Mouse (Mus musculus) ES-E14 (cell line): ENCODE measurements around the gene Actl10. TPM values are rescaled to one million over a fixed set of nuclear protein-coding genes. Genes with fewer than 3 reads are reported as not detected.

ENCODE experiments used
- DNase-seq: peaks from one replicate; pipeline ENCODE4 v3.0.0-alpha.2; 2013; ENCODE audit warnings: low read depth, low spot score
- H3K27ac ChIP-seq: 2 replicates; pipeline ENCODE4 v1.5.1; 2012; ENCODE audit warnings: low read depth, mild to moderate bottlenecking, low read length, moderate library complexity, mixed read lengths; ENCODE audit not compliant: poor library complexity, insufficient read depth, severe bottlenecking
- H3K36me3 ChIP-seq: 2 replicates; pipeline ENCODE4 v1.6.1; 2012; ENCODE audit warnings: mild to moderate bottlenecking, low read length, moderate library complexity, mixed read lengths; ENCODE audit not compliant: control insufficient read depth, poor library complexity, insufficient read depth, severe bottlenecking
- H3K4me1 ChIP-seq, 2 experiments: fragments of 150-350 bp in 1 of 2; sonication (generic) in 1 of 2; 2 replicates each; pipeline ENCODE4 v1.6.1; 2012; ENCODE audit warnings: low read length in 2 of 2, mild to moderate bottlenecking in 1 of 2, mixed read lengths in 1 of 2; ENCODE audit not compliant: control insufficient read depth in 2 of 2, insufficient read depth in 2 of 2, poor library complexity in 1 of 2
- H3K4me3 ChIP-seq, 2 experiments: fragments of 150-350 bp in 1 of 2; sonication (generic) in 1 of 2; 2 replicates each; pipeline ENCODE4 v1.5.1; 2012; ENCODE audit warnings: low read length in 2 of 2, low read depth in 1 of 2, mild to moderate bottlenecking in 1 of 2, mixed read lengths in 1 of 2; ENCODE audit not compliant: insufficient read depth in 1 of 2, poor library complexity in 1 of 2, severe bottlenecking in 1 of 2
- H3K9ac ChIP-seq: 2 replicates; pipeline ENCODE4 v1.6.1; 2012; ENCODE audit warnings: low read depth, mild to moderate bottlenecking, low read length, mixed read lengths; ENCODE audit not compliant: poor library complexity, insufficient read depth, severe bottlenecking
- H3K9me3 ChIP-seq: fragments of 150-350 bp; sonication (generic); 2 replicates; pipeline ENCODE4 v1.6.1; 2012; ENCODE audit warnings: low read depth, mild to moderate bottlenecking, low read length; ENCODE audit not compliant: control insufficient read depth, insufficient read depth
- CHD2 ChIP-seq: IDR thresholded peaks from 2 replicates; pipeline ENCODE4 v1.6.1; 2014; ENCODE audit warnings: mild to moderate bottlenecking, low read depth, low read length, inconsistent platforms
- HCFC1 ChIP-seq: IDR thresholded peaks from 2 replicates; pipeline ENCODE4 v1.6.1; 2012; ENCODE audit warnings: low read length, inconsistent platforms, borderline replicate concordance; ENCODE audit not compliant: insufficient read depth
- MAFK ChIP-seq: IDR thresholded peaks from 2 replicates; pipeline ENCODE4 v1.6.1; 2014; ENCODE audit warnings: mild to moderate bottlenecking, low read depth, low read length, inconsistent platforms; ENCODE audit not compliant: insufficient read depth
- ZC3H11A ChIP-seq: IDR thresholded peaks from 2 replicates; pipeline ENCODE4 v1.6.1; 2012; ENCODE audit warnings: low read depth, mild to moderate bottlenecking, inconsistent platforms, low read length, borderline replicate concordance
- ZNF384 ChIP-seq: IDR thresholded peaks from 2 replicates; pipeline ENCODE4 v1.6.1; 2012; ENCODE audit warnings: low read depth, low read length, inconsistent platforms
- in situ Hi-C, 2 experiments: fragments of 600-800 bp; cut with MboI; formaldehyde crosslinking; loops; one replicate each; pipeline ENCODE4 v1.15.1; 2025; ENCODE audit warnings: low sequenced_read_pairs in 2 of 2, inconsistent platforms in 1 of 2; ENCODE audit not compliant: unreplicated experiment in 2 of 2
- total RNA-seq: library from RNA; depleted of rRNA; stranded (reverse); fragments of 300-350 nt; gene quantifications from 2 replicates; pipeline ENCODE4 v1.2.3, GENCODE M21; 2012

Gene Actl10
- total RNA-seq, 1 experiment, result 0.45 TPM

- peak overlapping the region; percentile 12; the same call in 1 of the 2 replicates for H3K9ac ChIP-seq
- peaks cover 4 to 17% of the 10 kb centered on the region in 2 experiments; a peak in 2 of 4 replicates for H3K4me1 ChIP-seq
- peak overlapping the region in 1 of 2 experiments; percentile 5; a peak in 1 of 4 replicates for H3K4me3 ChIP-seq
- peak overlapping the region; percentile 57 for H3K27ac ChIP-seq
- no peaks in the 10 kb centered on the region for H3K9me3 ChIP-seq
- no peak for DNase-seq
- in situ Hi-C loops, result no loop called here
- TF ChIP-seq ZNF384, result no peak
- TF ChIP-seq CHD2, result no peak
- no peak for TF ChIP-seq MAFK
- no peak for TF ChIP-seq ZC3H11A
- TF ChIP-seq HCFC1, result no peak
- H3K36me3 ChIP-seq, result no peaks in the 10 kb centered on the region
Observed at GRCm38 (mm10) chr2:154576876-154577743, 25.5 kb downstream of the Actl10 start.

DNA sequence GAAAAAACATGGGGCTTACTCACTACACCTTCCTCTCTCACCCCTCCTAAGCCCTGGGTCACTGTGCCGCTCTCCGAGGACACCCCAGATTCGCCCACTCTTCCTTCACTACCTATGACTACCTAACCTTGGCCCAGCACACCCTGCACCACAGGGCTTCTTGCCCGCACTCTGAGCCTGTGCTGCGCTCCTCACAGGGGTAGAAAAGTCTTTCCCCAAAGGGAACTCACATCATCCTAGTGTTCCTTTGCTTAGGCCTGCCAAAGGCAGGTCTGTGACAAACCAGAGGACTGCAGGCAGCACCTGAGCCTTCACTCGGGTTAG lies 26.1 kb downstream of the Actl10 start:
- in situ Hi-C loops, result no loop called here
- no peak overlapping the region for H3K27ac ChIP-seq

DNA sequence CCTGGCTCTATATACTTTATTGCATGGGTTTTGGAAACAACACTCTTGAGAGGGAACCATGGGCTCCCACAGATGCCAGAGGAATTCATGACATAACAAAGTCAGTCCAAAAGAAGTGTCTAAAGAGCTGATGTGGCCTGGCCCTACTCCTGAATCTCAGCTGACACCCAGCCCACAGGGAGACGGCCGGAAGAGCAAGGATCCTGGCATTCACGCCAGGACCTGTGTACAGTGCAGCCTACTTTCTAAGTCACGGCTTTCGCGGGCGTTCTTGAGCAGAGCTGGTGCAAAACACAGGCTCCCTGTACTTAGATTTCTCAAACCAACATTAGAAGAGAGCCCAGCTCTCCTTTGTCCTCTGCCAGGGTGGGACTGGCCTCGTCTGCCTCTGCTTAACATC lies 29.0 kb downstream of the Actl10 start:
- TF ChIP-seq MAFK, result no peak
- Histone ChIP-seq H3K36me3 (no peaks in the 10 kb centered on the region), H3K4me1 (peaks cover 3 to 22% of the 10 kb centered on the region in 2 experiments; a peak in 2 of 4 replicates), H3K4me3 (no peak overlapping the region), H3K9me3 (no peaks in the 10 kb centered on the region), H3K27ac (no peak overlapping the region), H3K9ac (no peak overlapping the region)
- in situ Hi-C loops, result no loop called here
- DNase-seq, result no peak

More for the DNA sequence above, 26.1 kb downstream of the Actl10 start:
- TF ChIP-seq ZC3H11A (no peak), MAFK (no peak), CHD2 (no peak), ZNF384 (no peak), HCFC1 (no peak)
- peaks cover 4 to 15% of the 10 kb centered on the region in 2 experiments; a peak in 2 of 4 replicates for H3K4me1 ChIP-seq
- no peak overlapping the region for H3K4me3 ChIP-seq
- no peak for DNase-seq
- H3K9me3 ChIP-seq, result no peaks in the 10 kb centered on the region
- H3K36me3 ChIP-seq, result no peaks in the 10 kb centered on the region
- no peak overlapping the region for H3K9ac ChIP-seq

GRCm38 (mm10) chr2:154581421-154581820 lies 29.8 kb downstream of the Actl10 start:
- Histone ChIP-seq H3K4me1 (peaks cover 1 to 20% of the 10 kb centered on the region in 2 experiments; a peak in 2 of 4 replicates), H3K27ac (no peak overlapping the region), H3K36me3 (no peaks in the 10 kb centered on the region), H3K9ac (no peak overlapping the region), H3K4me3 (no peak overlapping the region), H3K9me3 (no peaks in the 10 kb centered on the region)
- TF ChIP-seq MAFK, result no peak
- no peak for TF ChIP-seq ZC3H11A
- TF ChIP-seq HCFC1, result no peak
- no peak for TF ChIP-seq ZNF384
- TF ChIP-seq CHD2, result no peak
- in situ Hi-C loops, result no loop called here
- DNase-seq, result no peak
